Mouse (Mus musculus) heart, postnatal 4 days (tissue): ENCODE measurements at regions not wholly inside any gene's neighbourhood (a gene's known extent, or its start where the extent isn't known, plus 50 kb on each side); places are given as distances from the start of the nearest gene placed in this dataset.
A peak's percentile ranks its signal among the peaks of the same experiment; 100 is the strongest.
"Not testable (repeated sequence)": the region's sequence is repeated elsewhere in the genome, so short reads cannot be mapped to it uniquely, and the experiment has no call there.

ENCODE experiments used
- DNase-seq: peaks from one replicate; pipeline ENCODE4 v3.0.0; 2021

GRCm38 (mm10) chr12:113333853-113334252 is 148.1 kb downstream of the Tmem121 start:
- DNase-seq, result not testable (repeated sequence)

GRCm38 (mm10) chr12:113337271-113337670 is 151.5 kb downstream of the Tmem121 start:
- no peak for DNase-seq

GRCm38 (mm10) chr12:113338891-113339290 is 150.4 kb upstream of the Adam6b start:
- DNase-seq, result no peak

GRCm38 (mm10) chr12:113341046-113341445 is 148.3 kb upstream of the Adam6b start:
- DNase-seq, result peak; percentile 1

GRCm38 (mm10) chr12:113355132-113355531 is 134.2 kb upstream of the Adam6b start:
- DNase-seq, result no peak

GRCm38 (mm10) chr12:113358077-113358476 is 131.2 kb upstream of the Adam6b start:
- no peak for DNase-seq

GRCm38 (mm10) chr12:113360032-113360431 is 129.3 kb upstream of the Adam6b start:
- no peak for DNase-seq

GRCm38 (mm10) chr12:113362409-113363038 is 126.8 kb upstream of the Adam6b start:
- no peak for DNase-seq

- DNase-seq, result no peak
These were observed 125.3 kb upstream of the Adam6b start for GRCm38 (mm10) chr12:113364023-113364422.

- DNase-seq, result no peak
These were observed 124.9 kb upstream of the Adam6b start for GRCm38 (mm10) chr12:113364437-113364836.

- no peak for DNase-seq
These were observed 123.5 kb upstream of the Adam6b start for GRCm38 (mm10) chr12:113365783-113366182.

- no peak for DNase-seq
These were observed 122.9 kb upstream of the Adam6b start for GRCm38 (mm10) chr12:113366394-113366793.

GRCm38 (mm10) chr12:113401578-113402113 is 87.7 kb upstream of the Adam6b start:
- no peak for DNase-seq

- DNase-seq, result no peak
These were observed 86.5 kb upstream of the Adam6b start for GRCm38 (mm10) chr12:113402823-113403222.

GRCm38 (mm10) chr12:113411113-113411512 is 78.2 kb upstream of the Adam6b start:
- DNase-seq, result no peak

- no peak for DNase-seq
These were observed 75.3 kb upstream of the Adam6b start for GRCm38 (mm10) chr12:113413996-113414395.

- no peak for DNase-seq
These were observed 71.8 kb upstream of the Adam6b start for GRCm38 (mm10) chr12:113417521-113417920.

- no peak for DNase-seq
These were observed 70.4 kb upstream of the Adam6b start for GRCm38 (mm10) chr12:113418731-113419402.

GRCm38 (mm10) chr12:113420721-113421305 is 68.5 kb upstream of the Adam6b start:
- no peak for DNase-seq

GRCm38 (mm10) chr12:113421716-113422595 is 67.4 kb upstream of the Adam6b start:
- DNase-seq, result no peak

- no peak for DNase-seq
These were observed 66.5 kb upstream of the Adam6b start for GRCm38 (mm10) chr12:113422736-113423254.
